Mouse (Mus musculus): ENCODE data around the gene Fzd10.

- TF ChIP-seq CTCF (IDR thresholded peaks at IDR 0.05; ENCODE audit: borderline replicate concordance, extremely low read depth, insufficient read depth, insufficient read length), result peak; percentile 27; the same call in 1 of the 2 replicates
- TF ChIP-seq POLR2A (IDR thresholded peaks at IDR 0.05; ENCODE audit: borderline replicate concordance, extremely low read depth, insufficient read depth, insufficient read length, poor library complexity, severe bottlenecking), result no peak
Measured at GRCm38 (mm10) chr5:128637071-128638015, 36.7 kb downstream of the Fzd10 start.
